Mouse (Mus musculus) embryo, embryonic 11 days (tissue): Measurements from ENCODE around the gene Mef2c.
A peak's percentile ranks its signal among the peaks of the same experiment; 100 is the strongest.

Source experiments
- DNase-seq: peaks from one replicate; pipeline ENCODE4 v3.0.0-alpha.2; 2015

The Mef2c gene

DNA sequence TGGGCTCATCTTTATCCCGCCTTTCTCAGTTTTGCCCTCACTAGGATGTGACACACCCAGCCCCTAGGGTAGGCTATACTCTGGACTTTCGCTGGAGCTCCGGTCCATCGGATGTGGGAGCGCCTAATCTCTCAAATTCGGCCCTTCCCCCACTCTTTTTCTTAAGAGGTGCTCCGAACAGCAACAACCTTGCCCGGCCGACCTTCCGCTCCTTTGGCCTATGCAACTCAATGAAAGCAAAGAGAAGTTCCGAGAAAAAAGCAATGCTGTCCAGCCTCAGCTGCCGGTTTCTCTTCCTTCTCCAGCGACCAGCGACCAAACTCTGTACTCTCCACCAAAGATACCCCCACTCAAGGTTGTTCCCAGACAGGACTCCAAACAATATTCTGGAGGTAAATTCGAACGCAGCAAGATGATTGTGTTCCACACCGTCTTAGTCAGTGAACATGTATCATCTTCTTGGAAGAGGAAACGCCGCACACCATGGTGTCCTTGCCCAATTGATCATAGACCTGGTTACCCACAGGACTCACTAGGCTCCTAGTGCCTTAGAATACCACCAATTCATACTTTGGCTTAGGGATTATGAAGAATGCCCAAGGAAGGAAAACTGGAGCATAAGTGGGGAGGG is 209.9 kb downstream of the Mef2c start:
- DNase-seq, result peak; percentile 49

- DNase-seq, result peak; percentile 88
These were observed 210.9 kb downstream of the Mef2c start for GRCm38 (mm10) chr13:83714466-83715307.

GRCm38 (mm10) chr13:83715308-83715785 is 211.5 kb downstream of the Mef2c start:
- peak; percentile 56 for DNase-seq

GRCm38 (mm10) chr13:83715971-83716615 is 212.3 kb downstream of the Mef2c start:
- DNase-seq, result peak; percentile 36
